ENCODE assay signal across 8 mouse cellular contexts in genomic region chr1:75693231-75693914, GRCm38 (mm10).
DNase-seq lines count a peak whose midpoint lies in the region; ATAC-seq and TF ChIP-seq lines count a peak whose summit lies in the region.

No protein-coding gene starts in this region.

- WGBS in kidney, postnatal 0 days = 17% methylated on average over 11 of the region's 12 CpGs
- WGBS in embryonic facial prominence, embryonic 14.5 days = 20% methylated on average over 12 of the region's 12 CpGs
- 27% methylated on average over 12 of the region's 12 CpGs for WGBS in lung, adult 2 months

- DNase-seq in kidney, postnatal 0 days (ENCODE audit: low spot score) = peak; percentile 55
- DNase-seq in kidney, postnatal 25 days = no peak
- DNase-seq in brain, embryonic 14.5 days (ENCODE audit: low read depth) = peak; percentile 96
- DNase-seq in embryonic facial prominence, embryonic 14.5 days (ENCODE audit: low spot score) = peak; percentile 90
- peak; percentile 9 for DNase-seq in lung, adult 2 months
- no peak for DNase-seq in testis, postnatal 14 days (ENCODE audit: low spot score)
- DNase-seq in gastrocnemius, postnatal 14 days = no peak
- DNase-seq in frontal cortex, adult 2 months (ENCODE audit: extremely low spot score in 1 of 2, low spot score in 1 of 2) = no peak

- peak; percentile 22; the same call in 1 of the 2 replicates for TF ChIP-seq CTCF in kidney, postnatal 0 days (IDR thresholded peaks at IDR 0.05; ENCODE audit: low read depth)
- peak; percentile 31; the same call in 1 of the 2 replicates for TF ChIP-seq CTCF in brain, embryonic 14.5 days (IDR thresholded peaks at IDR 0.05; ENCODE audit: borderline replicate concordance, extremely low read depth, insufficient read depth, insufficient read length)
- TF ChIP-seq CTCF in lung, adult 2 months (IDR thresholded peaks at IDR 0.05; ENCODE audit: insufficient read depth, low read length) = no peak

- H3K4me1 ChIP-seq in kidney, postnatal 0 days (replicated peaks; ENCODE audit: insufficient read depth, low read length) = 0 out of 2 replicates have a peak, but pooled peaks cover 3% of the 10 kb centered on the region
- peaks cover 17% of the 10 kb centered on the region for H3K4me1 ChIP-seq in embryonic facial prominence, embryonic 14.5 days (ENCODE audit: control insufficient read depth, insufficient read depth, low read length)
- peaks cover 4% of the 10 kb centered on the region; the same call in 1 of the 2 replicates for H3K4me1 ChIP-seq in lung, adult 2 months (ENCODE audit: control insufficient read depth, insufficient read depth, low read length)

- no peak overlapping the region for H3K4me3 ChIP-seq in kidney, postnatal 0 days (replicated peaks; ENCODE audit: low read depth, low read length)
- H3K4me3 ChIP-seq in embryonic facial prominence, embryonic 14.5 days (ENCODE audit: low read depth, low read length) = no peak overlapping the region
- H3K4me3 ChIP-seq in lung, adult 2 months (replicated peaks; ENCODE audit: extremely low read depth, low read depth, low read length) = no peak overlapping the region

- no peak overlapping the region for H3K27ac ChIP-seq in kidney, postnatal 0 days
- H3K27ac ChIP-seq in embryonic facial prominence, embryonic 14.5 days (replicated peaks; ENCODE audit: low read depth, low read length) = peak overlapping the region; percentile 65

- H3K36me3 ChIP-seq in kidney, postnatal 0 days (ENCODE audit: insufficient read depth, low read length) = no peaks in the 10 kb centered on the region
- H3K36me3 ChIP-seq in embryonic facial prominence, embryonic 14.5 days (ENCODE audit: control insufficient read depth, insufficient read depth, low read length) = no peaks in the 10 kb centered on the region

- H3K9me3 ChIP-seq in kidney, postnatal 0 days (replicated peaks; ENCODE audit: low read length) = no peaks in the 10 kb centered on the region
- H3K9me3 ChIP-seq in embryonic facial prominence, embryonic 14.5 days (ENCODE audit: control insufficient read depth, low read length) = no peaks in the 10 kb centered on the region

- H3K4me2 ChIP-seq in kidney, postnatal 0 days (ENCODE audit: low read length) = no peak overlapping the region
- H3K4me2 ChIP-seq in embryonic facial prominence, embryonic 14.5 days (ENCODE audit: low read depth, low read length) = no peak overlapping the region

- intact Hi-C loops in gastrocnemius, postnatal 14 days (cut with DNase I; ENCODE audit: low total_unique reads) = no loop called here

- H3K27me3 ChIP-seq in kidney, postnatal 0 days (ENCODE audit: insufficient read depth, low read length) = no peaks in the 10 kb centered on the region
- H3K27me3 ChIP-seq in embryonic facial prominence, embryonic 14.5 days (replicated peaks; ENCODE audit: control insufficient read depth, insufficient read depth, low read length) = no peaks in the 10 kb centered on the region

- H3K9ac ChIP-seq in kidney, postnatal 0 days (ENCODE audit: low read depth, low read length) = no peak overlapping the region
- H3K9ac ChIP-seq in embryonic facial prominence, embryonic 14.5 days (ENCODE audit: low read depth, low read length) = no peak overlapping the region

- no peak for ATAC-seq in kidney, postnatal 0 days (replicated peaks; ENCODE audit: low FRiP score, low read depth)
- peak; percentile 90 for ATAC-seq in embryonic facial prominence, embryonic 14.5 days (ENCODE audit: low read depth)

- TF ChIP-seq POLR2A in brain, embryonic 14.5 days (IDR thresholded peaks at IDR 0.05; ENCODE audit: borderline replicate concordance, extremely low read depth, insufficient read depth, insufficient read length, poor library complexity, severe bottlenecking) = no peak
- TF ChIP-seq POLR2A in lung, adult 2 months (IDR thresholded peaks at IDR 0.05; ENCODE audit: borderline replicate concordance, extremely low read depth, low read depth, low read length) = no peak

Comparison
In these comparisons a context has a peak if more than half of its experiments do, and no peak if none do; other contexts are left out.
1. DNase-seq: peak in kidney, postnatal 0 days (single experiment), brain, embryonic 14.5 days (single experiment), embryonic facial prominence, embryonic 14.5 days (single experiment) and lung, adult 2 months (single experiment); none in kidney, postnatal 25 days (0 of 2), testis, postnatal 14 days (single experiment), gastrocnemius, postnatal 14 days (single experiment) and frontal cortex, adult 2 months (0 of 2).